Comparison of ENCODE assay signal across 10 mouse cellular contexts in genomic region chr8:61873994-61874393, GRCm38 (mm10). TPM values are rescaled to one million over a fixed set of nuclear protein-coding genes. Genes with fewer than 3 reads are reported as not detected.
DNase-seq lines count a peak whose midpoint lies in the region; ATAC-seq and TF ChIP-seq lines count a peak whose summit lies in the region.
"Had no signal": no experiment of that assay in that cellular context is flagged by ENCODE, and none has a peak within 500 bp of the region (broad histone marks: within the 10 kb centered on the region; RNA-seq: fewer than 3 reads in every experiment).

No protein-coding gene starts in this region.

- H3K27ac ChIP-seq in kidney, adult 2 months (ENCODE audit: insufficient read depth, low read depth, low read length): no peak overlapping the region
- no peak overlapping the region for H3K27ac ChIP-seq in midbrain, embryonic 14.5 days (replicated peaks; ENCODE audit: low read depth, low read length)
- H3K27ac ChIP-seq in midbrain, embryonic 16.5 days (ENCODE audit: low read length): no peak overlapping the region
- H3K27ac ChIP-seq in small intestine, adult 2 months (ENCODE audit: insufficient read depth, low read depth, low read length): no peak overlapping the region

- no peak overlapping the region for H3K4me3 ChIP-seq in kidney, adult 2 months (ENCODE audit: insufficient read depth, low read depth, low read length)
- H3K4me3 ChIP-seq in midbrain, embryonic 14.5 days (replicated peaks; ENCODE audit: low read depth, low read length): no peak overlapping the region
- H3K4me3 ChIP-seq in midbrain, embryonic 16.5 days (ENCODE audit: low read depth, low read length): no peak overlapping the region
- H3K4me3 ChIP-seq in small intestine, adult 2 months (ENCODE audit: low read depth, low read length): no peak overlapping the region

- 0 out of 2 replicates have a peak, but pooled peaks have one; percentile 1 for TF ChIP-seq CTCF in kidney, adult 2 months (conservative IDR thresholded peaks at IDR 0.05; ENCODE audit: insufficient read depth, insufficient read length, low read depth, low read length)
- TF ChIP-seq CTCF in brain, embryonic 14.5 days (IDR thresholded peaks at IDR 0.05; ENCODE audit: borderline replicate concordance, extremely low read depth, insufficient read depth, insufficient read length): peak; percentile 9; the same call in 1 of the 2 replicates
- TF ChIP-seq CTCF in small intestine, adult 2 months (IDR thresholded peaks at IDR 0.05; ENCODE audit: extremely low read depth, insufficient read length, insufficient replicate concordance, low read depth, low read length): 0 out of 2 replicates have a peak, but pooled peaks have one; percentile 26

- no peaks in the 10 kb centered on the region for H3K36me3 ChIP-seq in kidney, adult 2 months (ENCODE audit: control insufficient read depth, insufficient read depth, low read length)
- no peaks in the 10 kb centered on the region for H3K36me3 ChIP-seq in midbrain, embryonic 14.5 days (ENCODE audit: control insufficient read depth, insufficient read depth, low read length)
- H3K36me3 ChIP-seq in midbrain, embryonic 16.5 days (ENCODE audit: control insufficient read depth, insufficient read depth, low read length): no peaks in the 10 kb centered on the region
- no peaks in the 10 kb centered on the region for H3K36me3 ChIP-seq in small intestine, adult 2 months (ENCODE audit: control insufficient read depth, insufficient read depth, low read length)

- H3K27me3 ChIP-seq in kidney, adult 2 months (replicated peaks; ENCODE audit: control insufficient read depth, insufficient read depth, low read length): no peaks in the 10 kb centered on the region
- no peaks in the 10 kb centered on the region for H3K27me3 ChIP-seq in midbrain, embryonic 14.5 days (ENCODE audit: control insufficient read depth, insufficient read depth, low read length)
- H3K27me3 ChIP-seq in midbrain, embryonic 16.5 days (ENCODE audit: control insufficient read depth, insufficient read depth, low read depth, low read length): no peaks in the 10 kb centered on the region
- no peaks in the 10 kb centered on the region for H3K27me3 ChIP-seq in small intestine, adult 2 months (ENCODE audit: control insufficient read depth, insufficient read depth, low read length)

- WGBS in kidney, adult 2 months: 59% methylated on average over 9 of the region's 9 CpGs
- 50% methylated on average over 9 of the region's 9 CpGs for WGBS in midbrain, embryonic 14.5 days
- WGBS in midbrain, embryonic 16.5 days: 45% methylated on average over 9 of the region's 9 CpGs
- 60% methylated on average over 9 of the region's 9 CpGs for WGBS in small intestine, adult 2 months

- DNase-seq in kidney, adult 2 months: no peak
- no peak for DNase-seq in kidney, adult 11 months
- peak; percentile 19 for DNase-seq in midbrain, embryonic 14.5 days
- no peak for DNase-seq in brain, embryonic 14.5 days (ENCODE audit: low read depth)
- no peak for DNase-seq in natural killer cell, adult 2 months (ENCODE audit: low spot score in 2 of 2)
- no peak for DNase-seq in frontal cortex, postnatal 36 days (ENCODE audit: low spot score in 2 of 2)
- DNase-seq: cerebellum, adult 9-10 months; heart, postnatal 14 days had no signal

- no peak overlapping the region for H3K4me2 ChIP-seq in midbrain, embryonic 14.5 days (ENCODE audit: low read length)
- H3K4me2 ChIP-seq in midbrain, embryonic 16.5 days (ENCODE audit: low read length): no peak overlapping the region

- ATAC-seq in midbrain, embryonic 14.5 days (ENCODE audit: low FRiP score, low TSS enrichment): no peak
- no peak for ATAC-seq in midbrain, embryonic 16.5 days

- TF ChIP-seq POLR2A in kidney, adult 2 months (IDR thresholded peaks at IDR 0.05; ENCODE audit: low read depth, low read length): no peak
- no peak for TF ChIP-seq POLR2A in brain, embryonic 14.5 days (IDR thresholded peaks at IDR 0.05; ENCODE audit: borderline replicate concordance, extremely low read depth, insufficient read depth, insufficient read length, poor library complexity, severe bottlenecking)
- no peak for TF ChIP-seq POLR2A in small intestine, adult 2 months (IDR thresholded peaks at IDR 0.05; ENCODE audit: low read depth, low read length)

- no peaks in the 10 kb centered on the region for H3K9me3 ChIP-seq in midbrain, embryonic 14.5 days (ENCODE audit: control insufficient read depth, low read length)
- no peaks in the 10 kb centered on the region for H3K9me3 ChIP-seq in midbrain, embryonic 16.5 days (replicated peaks; ENCODE audit: control insufficient read depth, low read length, poor library complexity, severe bottlenecking)

- H3K9ac ChIP-seq in midbrain, embryonic 14.5 days (replicated peaks; ENCODE audit: low read length): no peak overlapping the region
- H3K9ac ChIP-seq in midbrain, embryonic 16.5 days (ENCODE audit: low read depth, low read length): no peak overlapping the region

- no peaks in the 10 kb centered on the region for H3K4me1 ChIP-seq in kidney, adult 2 months (ENCODE audit: control insufficient read depth, insufficient read depth, low read length)
- no peaks in the 10 kb centered on the region for H3K4me1 ChIP-seq in midbrain, embryonic 14.5 days (ENCODE audit: control insufficient read depth, insufficient read depth, low read length)
- no peaks in the 10 kb centered on the region for H3K4me1 ChIP-seq in midbrain, embryonic 16.5 days (ENCODE audit: control insufficient read depth, insufficient read depth, low read length)
- peaks cover 12% of the 10 kb centered on the region; the same call in 1 of the 2 replicates for H3K4me1 ChIP-seq in small intestine, adult 2 months (ENCODE audit: control insufficient read depth, insufficient read depth, insufficient read length, low read length)

RNA-seq across cellular contexts. Expression of gene Palld, which starts 28.5 kb away (rescaled TPM):
- polyA plus RNA-seq in kidney, adult 2 months (2012; rRNA removed): 37.3 and 47.5 TPM in 2 replicates
- polyA plus RNA-seq in midbrain, embryonic 14.5 days (2014; fragmentation: Nextera tagmentation; extraction: Ambion mirVana): 13.6 and 19.4 TPM in 2 replicates
- polyA plus RNA-seq in midbrain, embryonic 16.5 days (2015; fragmentation: Nextera tagmentation; extraction: Ambion mirVana): 15.4 and 15.5 TPM in 2 replicates
- 12.3 and 16.4 TPM in 2 replicates for polyA plus RNA-seq in brain, embryonic 14.5 days (2012; rRNA removed)
- polyA plus RNA-seq in small intestine, adult 2 months (2012; rRNA removed): 43.7 and 58.2 TPM in 2 replicates

RNA-seq across cellular contexts. Expression of gene Ddx60, which starts 53.9 kb away (rescaled TPM):
- 0.38 and 0.95 TPM in 2 replicates for polyA plus RNA-seq in kidney, adult 2 months (2012; rRNA removed)
- polyA plus RNA-seq in midbrain, embryonic 14.5 days (2014; fragmentation: Nextera tagmentation; extraction: Ambion mirVana): 0.04 and 1.0 TPM in 2 replicates
- polyA plus RNA-seq in midbrain, embryonic 16.5 days (2015; fragmentation: Nextera tagmentation; extraction: Ambion mirVana): 0.17 and 0.34 TPM in 2 replicates
- 0.08 and 0.11 TPM in 2 replicates for polyA plus RNA-seq in brain, embryonic 14.5 days (2012; rRNA removed)
- polyA plus RNA-seq in small intestine, adult 2 months (2012; rRNA removed): 1.0 and 3.5 TPM in 2 replicates
